Mouse (Mus musculus) bone marrow, adult 2 months (tissue): ENCODE data around the gene Pramef12.

Source experiments
- CTCF ChIP-seq: fragments of 200-500 bp; IDR thresholded peaks from 2 replicates; pipeline ENCODE4 v1.5.1; 2011; ENCODE audit warnings: low read length, control low read depth; ENCODE audit not compliant: control insufficient read depth, insufficient read depth
- POLR2A ChIP-seq: fragments of 200-500 bp; IDR thresholded peaks from 2 replicates; pipeline ENCODE4 v1.6.1; 2011; ENCODE audit warnings: low read depth, mild to moderate bottlenecking, control low read depth, low read length, borderline replicate concordance; ENCODE audit not compliant: control insufficient read depth

DNA sequence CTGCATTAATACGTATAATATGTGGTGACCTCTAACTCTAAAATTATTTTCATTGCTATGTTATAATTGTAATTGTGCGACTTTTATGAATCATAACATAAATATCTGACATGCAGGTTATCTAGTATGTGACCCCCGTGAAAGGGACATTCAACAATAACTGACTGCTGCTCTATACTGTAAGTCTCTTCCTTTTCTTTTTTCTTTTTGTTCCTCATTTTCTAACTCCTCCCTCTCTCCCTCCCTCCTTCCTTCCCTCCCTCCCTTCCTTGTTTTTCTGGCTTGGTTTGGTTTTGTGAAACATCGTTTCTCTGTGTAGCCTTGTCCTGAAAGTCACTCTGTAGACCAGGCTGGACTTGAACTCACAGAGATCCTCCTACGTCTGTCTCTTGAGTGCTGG, 16.3 kb upstream of the Pramef12 start:
- TF ChIP-seq CTCF = no peak
- no peak for TF ChIP-seq POLR2A
